Mouse (Mus musculus) bone marrow macrophage, adult 2 months (primary cell): ENCODE data around the gene Stip1. TPM values are rescaled to one million over a fixed set of nuclear protein-coding genes. Genes with fewer than 3 reads are reported as not detected.

Experiments used
- H3K27ac ChIP-seq: 2 replicates; pipeline ENCODE4 v1.5.1; 2012; ENCODE audit warnings: low read depth, low read length; ENCODE audit not compliant: insufficient read depth
- H3K4me1 ChIP-seq: 2 replicates; pipeline ENCODE4 v1.6.1; 2012; ENCODE audit warnings: low read length; ENCODE audit not compliant: control insufficient read depth, insufficient read depth
- H3K4me3 ChIP-seq: 2 replicates; pipeline ENCODE4 v1.5.1; 2012; ENCODE audit warnings: mild to moderate bottlenecking, low read length, moderate library complexity; ENCODE audit not compliant: insufficient read depth
- CTCF ChIP-seq: IDR thresholded peaks from 2 replicates; pipeline ENCODE4 v1.5.1; 2012; ENCODE audit warnings: low read depth, mild to moderate bottlenecking, low read length, moderate library complexity
- POLR2A ChIP-seq: IDR thresholded peaks from 2 replicates; pipeline ENCODE4 v1.6.1; 2012; ENCODE audit warnings: mild to moderate bottlenecking, low read depth, low read length, borderline replicate concordance
- polyA plus RNA-seq: library from polyadenylated mRNA; stranded (reverse); fragments of >200 nt; gene quantifications from 2 replicates; pipeline ENCODE4 v1.2.4, GENCODE M21; 2012; ENCODE audit not compliant: missing spikeins, insufficient read depth, insufficient read length

Gene Stip1
- polyA plus RNA-seq, 1 experiment = 56.2 TPM

DNA sequence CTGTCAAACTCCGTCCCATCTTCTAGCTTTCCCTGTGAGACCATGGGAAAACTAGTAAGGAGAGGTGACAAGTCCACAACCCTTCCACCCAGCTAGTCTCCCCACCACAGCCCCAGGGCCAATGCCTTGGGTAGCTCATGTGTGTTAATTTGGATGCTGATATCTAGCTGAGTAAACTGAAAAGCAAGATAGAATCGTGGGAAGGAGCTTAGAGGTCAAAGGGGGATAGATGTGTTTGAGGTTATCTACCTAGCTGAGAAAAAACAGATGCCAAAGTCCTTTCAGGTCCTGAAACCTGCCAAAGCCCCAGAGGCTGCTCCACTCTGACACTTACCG is 61.2 kb downstream of the Stip1 start:
- Histone ChIP-seq H3K4me1 (peaks cover 22% of the 10 kb centered on the region), H3K4me3 (peak overlapping the region; percentile 74), H3K27ac (peak overlapping the region; percentile 81)
- TF ChIP-seq CTCF = no peak
- TF ChIP-seq POLR2A = no peak

DNA sequence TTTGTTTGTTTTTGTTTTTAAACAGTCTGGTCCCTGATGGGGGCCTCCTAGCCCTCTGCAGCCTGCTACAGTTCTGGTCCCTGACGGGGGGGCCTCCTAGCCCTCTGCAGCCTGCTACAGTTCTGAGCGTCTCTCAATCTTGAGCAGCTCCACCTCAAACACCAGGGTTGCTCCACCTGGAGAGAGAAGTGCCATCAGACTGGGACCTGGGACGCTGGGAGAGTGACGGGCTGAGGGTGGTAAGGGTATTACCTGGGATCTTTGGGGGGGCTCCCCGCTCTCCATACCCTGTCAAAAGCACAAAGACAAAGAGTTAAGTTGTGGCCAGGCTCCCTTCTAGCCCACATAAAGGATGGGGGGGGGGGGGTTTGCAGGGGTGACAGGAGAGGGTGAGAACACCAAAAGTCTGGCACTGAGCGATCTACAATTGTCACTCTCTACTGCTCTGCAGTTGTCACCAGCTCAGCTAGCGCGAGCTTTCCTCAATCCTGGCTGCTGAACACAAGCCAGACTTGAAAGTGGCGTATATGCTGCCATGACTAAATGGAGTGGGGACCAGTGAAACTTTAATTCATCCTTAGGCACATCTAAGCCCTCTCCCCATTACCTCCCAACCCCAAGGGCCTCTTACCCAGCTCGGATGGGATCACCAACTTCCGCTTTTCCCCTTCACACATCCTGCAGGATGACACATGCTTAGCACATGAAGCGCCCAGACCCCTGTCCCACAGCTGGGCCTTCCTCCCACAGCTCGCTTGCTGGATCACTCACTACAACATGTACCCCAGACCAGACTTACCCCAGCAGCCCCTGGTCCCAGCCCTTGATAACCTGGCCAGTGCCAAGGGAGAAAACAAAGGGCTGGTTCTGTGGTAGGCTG is 61.8 kb downstream of the Stip1 start:
- peak overlapping the region; percentile 81 for H3K27ac ChIP-seq

DNA sequence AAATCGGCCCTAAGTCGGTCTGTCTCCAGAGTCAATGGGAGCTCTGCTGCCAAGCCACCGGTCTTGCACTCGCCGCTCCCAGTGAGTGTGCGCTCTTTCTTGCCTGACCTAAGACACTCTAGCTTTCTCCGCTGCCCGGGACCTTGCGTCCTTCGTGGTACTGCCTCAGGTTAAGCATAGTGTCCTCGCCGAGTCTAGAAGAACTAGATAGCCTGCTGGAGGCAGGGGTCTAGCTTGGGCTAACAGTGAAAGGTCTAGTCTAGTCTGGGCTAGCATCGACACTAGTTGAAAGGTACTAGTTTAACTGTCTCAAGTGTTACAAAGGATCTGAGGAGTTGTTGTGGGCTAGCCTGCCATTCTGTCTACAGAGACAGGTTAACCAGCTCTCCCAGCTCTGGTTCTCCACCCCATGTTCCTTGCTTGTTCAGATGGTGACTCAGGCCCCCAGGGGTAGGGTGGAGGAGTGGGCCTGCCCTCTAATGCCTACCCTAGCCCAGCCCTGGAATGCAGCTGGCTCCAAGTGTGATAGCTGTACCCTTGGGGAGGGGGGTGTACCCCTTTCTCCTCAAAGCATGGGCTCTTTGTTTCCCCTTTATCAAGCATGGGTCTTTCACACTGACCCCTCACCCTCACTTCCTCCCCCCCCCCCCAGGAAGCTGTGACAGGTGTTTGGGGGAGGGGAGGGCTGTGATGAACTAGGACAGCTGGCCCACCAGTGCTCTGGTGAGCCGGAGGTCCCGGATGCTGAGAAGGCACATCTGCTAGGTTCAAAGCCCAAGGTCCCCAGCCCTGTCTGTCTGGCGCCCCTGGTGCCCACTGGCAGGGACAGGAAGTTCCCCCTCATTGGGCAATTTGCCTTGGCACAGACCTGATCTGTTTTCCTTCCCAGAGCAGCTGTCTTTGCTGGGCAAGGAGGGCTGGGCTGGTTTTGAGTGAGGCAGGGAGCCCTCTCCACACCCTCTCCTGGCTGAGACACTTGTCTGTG is 63.9 kb downstream of the Stip1 start, which contains the start of gene Plcb3:
Plcb3 (minus strand) TSS at position 934 of the 985 bp plus-strand sequence.
- no peak for TF ChIP-seq CTCF
- TF ChIP-seq POLR2A = no peak
- H3K4me1 ChIP-seq = peaks cover 25% of the 10 kb centered on the region
- peak within 1 kb of the TSS; percentile 65 for H3K4me3 ChIP-seq

More for the DNA sequence above, 61.8 kb downstream of the Stip1 start:
- H3K4me1 ChIP-seq = peaks cover 22% of the 10 kb centered on the region
- H3K4me3 ChIP-seq = peak overlapping the region; percentile 74
- TF ChIP-seq CTCF (no peak), POLR2A (no peak)

DNA sequence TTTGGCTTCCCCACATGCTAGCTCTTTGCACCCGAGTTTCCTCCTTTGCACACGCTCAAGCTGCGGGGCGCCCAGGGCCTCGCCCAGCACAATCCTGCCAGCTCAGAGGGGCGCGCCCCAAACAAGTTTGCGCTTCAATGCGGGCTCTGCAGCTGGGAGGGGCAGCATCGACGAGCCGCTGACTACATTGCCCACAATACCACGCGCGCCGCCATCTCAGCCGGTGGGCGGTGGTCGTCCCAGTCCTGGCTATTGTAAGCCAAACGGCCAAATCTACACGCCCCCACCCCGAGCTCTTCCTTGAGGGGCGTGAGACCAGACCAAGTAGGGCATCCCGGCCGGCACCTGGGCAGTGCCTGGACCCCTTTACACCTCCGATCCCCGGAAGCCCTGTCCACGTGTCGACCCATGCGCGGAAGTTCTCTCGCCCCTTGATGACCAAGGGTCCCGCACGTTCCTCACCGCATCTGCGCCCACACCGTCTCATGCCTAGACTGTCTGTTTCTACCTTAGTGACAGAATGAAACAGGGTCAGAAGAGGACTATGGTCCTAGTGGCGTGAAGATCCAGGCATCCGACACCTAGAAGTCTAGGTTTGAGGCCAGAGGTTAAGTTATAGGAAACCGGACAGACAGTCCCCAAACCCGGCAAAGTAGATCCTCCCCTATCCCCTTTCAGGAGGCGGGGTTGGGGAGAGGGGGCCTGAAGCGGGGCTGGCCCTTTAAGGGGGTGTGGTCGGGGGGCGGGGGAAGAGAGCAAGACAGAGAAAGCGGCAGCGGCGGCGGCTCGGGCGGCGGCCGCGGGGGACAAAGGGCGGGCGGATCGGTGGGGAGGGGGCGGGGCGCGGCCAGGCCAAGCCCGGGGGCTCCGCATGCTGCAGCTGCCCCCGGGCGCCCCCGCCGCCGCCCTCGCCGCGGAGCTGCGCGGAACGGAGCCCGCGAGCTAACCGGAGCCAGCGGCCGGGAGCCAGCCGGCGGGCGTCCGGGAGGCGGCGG is 65.3 kb downstream of the Stip1 start, which contains the start of gene Ppp1r14b:
Ppp1r14b (plus strand) TSS at position 758 of the 995 bp plus-strand sequence.
- H3K4me1 ChIP-seq = peaks cover 29% of the 10 kb centered on the region
- TF ChIP-seq CTCF = no peak
- no peak for TF ChIP-seq POLR2A

More for the DNA sequence above, 63.9 kb downstream of the Stip1 start, which contains the start of gene Plcb3:
- peak within 1 kb of the TSS; percentile 64 for H3K27ac ChIP-seq

DNA sequence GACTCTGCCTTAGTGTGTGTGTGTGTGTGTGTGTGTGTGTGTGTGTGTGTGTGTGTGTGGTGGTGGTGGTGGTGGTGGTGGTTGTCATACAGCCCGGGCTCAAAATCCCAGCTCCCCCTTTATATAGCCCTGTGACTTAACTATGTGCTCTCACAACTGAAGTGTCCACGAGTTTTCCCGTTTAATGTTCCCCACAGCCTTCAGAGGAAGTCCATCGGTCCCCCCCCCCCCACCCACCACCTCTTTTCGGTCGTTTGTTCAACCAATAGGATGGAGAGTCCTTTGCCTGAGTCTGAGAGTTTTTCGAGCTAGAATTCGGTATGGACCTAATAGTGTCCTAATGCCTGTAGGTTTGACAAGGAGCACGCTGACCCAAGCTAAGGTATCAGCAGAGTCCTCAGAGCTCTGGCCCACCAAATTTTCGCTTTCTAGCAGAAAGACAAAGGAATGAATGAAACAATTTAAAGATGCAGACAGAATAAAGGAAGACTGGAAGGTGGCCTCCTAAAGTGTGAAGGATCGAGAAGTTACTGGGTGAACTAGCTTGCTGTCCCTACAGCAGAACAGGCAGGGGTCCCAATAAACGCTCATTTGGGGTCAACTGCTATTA is 66.1 kb downstream of the Stip1 start:
- Histone ChIP-seq H3K4me3 (peak overlapping the region; percentile 74), H3K27ac (peak overlapping the region; percentile 52), H3K4me1 (peaks cover 29% of the 10 kb centered on the region)
- no peak for TF ChIP-seq CTCF
- no peak for TF ChIP-seq POLR2A

More for the DNA sequence above, 65.3 kb downstream of the Stip1 start, which contains the start of gene Ppp1r14b:
- Histone ChIP-seq H3K4me3 (peak within 1 kb of the TSS; percentile 74), H3K27ac (peak within 1 kb of the TSS; percentile 75)

DNA sequence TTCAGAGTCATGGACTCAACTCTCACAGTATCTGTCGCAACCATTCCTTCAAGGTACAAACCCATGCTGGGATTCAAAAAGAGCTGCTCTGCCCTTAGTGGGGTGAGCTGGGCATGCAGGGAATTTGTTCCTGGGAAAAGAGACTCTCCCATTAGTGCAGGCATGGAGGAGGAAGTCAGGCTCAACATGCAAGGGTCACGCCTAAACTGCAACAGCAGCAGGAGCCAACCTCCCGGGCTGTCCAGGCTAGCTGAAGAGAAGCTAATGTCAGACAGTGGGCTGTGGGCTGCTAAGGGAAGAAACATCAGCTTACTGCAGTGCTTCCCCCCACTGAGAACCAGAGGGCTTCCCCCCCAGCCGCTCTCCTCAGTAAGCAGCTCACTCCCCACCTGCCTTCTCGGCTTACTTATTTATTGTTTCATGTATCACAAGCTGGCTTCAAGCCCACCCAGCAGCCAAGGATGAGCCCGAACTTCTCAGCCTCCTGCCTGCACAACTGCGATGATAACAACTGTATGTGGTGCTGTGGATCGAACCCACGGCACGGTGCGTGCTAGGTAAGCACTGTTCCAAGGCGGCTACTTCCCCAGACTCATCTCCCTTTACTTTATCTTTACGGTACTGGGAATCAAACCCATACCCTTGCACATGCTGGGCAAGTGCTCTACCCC is 67.4 kb downstream of the Stip1 start:
- H3K4me1 ChIP-seq = peaks cover 24% of the 10 kb centered on the region
- H3K4me3 ChIP-seq = no peak overlapping the region
- TF ChIP-seq POLR2A (no peak), CTCF (no peak)
- H3K27ac ChIP-seq = no peak overlapping the region

DNA sequence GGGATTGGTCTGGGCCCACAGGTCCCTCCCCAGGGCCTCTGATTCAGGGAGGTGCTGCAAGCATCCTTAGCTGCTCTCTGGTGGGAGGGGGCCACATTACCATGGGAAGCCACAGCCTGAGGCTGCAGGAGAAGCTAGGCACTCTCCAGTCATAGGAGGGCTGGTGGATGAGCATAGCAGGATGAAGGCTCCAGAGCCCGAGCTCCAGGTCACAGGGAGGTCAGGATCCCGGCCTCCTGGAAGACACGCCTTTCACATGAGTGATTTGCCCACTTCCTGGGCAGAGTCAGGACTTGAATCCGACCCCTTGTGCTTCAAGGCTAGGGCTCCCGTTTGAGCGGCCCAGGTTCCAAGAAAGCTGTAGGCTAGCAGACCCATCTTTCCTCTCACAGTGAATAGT is 68.1 kb downstream of the Stip1 start:
- Histone ChIP-seq H3K4me3 (no peak overlapping the region), H3K4me1 (peaks cover 22% of the 10 kb centered on the region), H3K27ac (no peak overlapping the region)
- TF ChIP-seq CTCF = no peak
- no peak for TF ChIP-seq POLR2A

Other genes with a start within 250 kb of the Stip1 start
- 17.9 and 20.5 TPM in 2 replicates for gene Rps6ka4, start 199.3 kb downstream of the Stip1 start, polyA plus RNA-seq
- gene Ccdc88b, start 181.8 kb downstream of the Stip1 start, polyA plus RNA-seq = 31.8 and 33.2 TPM in 2 replicates
- gene Trmt112, start 130.3 kb downstream of the Stip1 start, polyA plus RNA-seq = 71.2 and 82.0 TPM in 2 replicates
- 349 and 382 TPM in 2 replicates for gene Prdx5, start 129.9 kb downstream of the Stip1 start, polyA plus RNA-seq
- gene Esrra, start 118.2 kb downstream of the Stip1 start, polyA plus RNA-seq = 35.3 and 41.6 TPM in 2 replicates
- not detected in 2 replicates for gene Catsperz, start 114.6 kb downstream of the Stip1 start, polyA plus RNA-seq
- not detected in 2 replicates for gene Kcnk4, start 105.5 kb downstream of the Stip1 start, polyA plus RNA-seq
- gene Bad, start 98.1 kb downstream of the Stip1 start, polyA plus RNA-seq = 36.2 and 38.5 TPM in 2 replicates
- gene Gpr137, start 97.5 kb downstream of the Stip1 start, polyA plus RNA-seq = 31.6 and 36.4 TPM in 2 replicates
- 64.2 and 73.7 TPM in 2 replicates for gene Ppp1r14b, start 65.0 kb downstream of the Stip1 start, polyA plus RNA-seq
- 39.8 and 40.6 TPM in 2 replicates for gene Plcb3, start 63.5 kb downstream of the Stip1 start, polyA plus RNA-seq
- gene Fkbp2, start 59.5 kb downstream of the Stip1 start, polyA plus RNA-seq = 118 and 126 TPM in 2 replicates
- gene Vegfb, start 52.3 kb downstream of the Stip1 start, polyA plus RNA-seq = 30.1 and 39.9 TPM in 2 replicates
- gene Dnajc4, start 47.4 kb downstream of the Stip1 start, polyA plus RNA-seq = 26.8 and 32.2 TPM in 2 replicates
- 9.6 and 11.1 TPM in 2 replicates for gene Nudt22, start 43.9 kb downstream of the Stip1 start, polyA plus RNA-seq
- 1.7 and 2.5 TPM in 2 replicates for gene Trpt1, start 43.8 kb downstream of the Stip1 start, polyA plus RNA-seq
- gene Fermt3, start 20.5 kb downstream of the Stip1 start, polyA plus RNA-seq = 179 and 190 TPM in 2 replicates
- gene Macrod1, start 16.8 kb upstream of the Stip1 start, polyA plus RNA-seq = 14.9 and 18.3 TPM in 2 replicates
- not detected in 2 replicates for gene Flrt1, start 65.8 kb upstream of the Stip1 start, polyA plus RNA-seq
- gene Otub1, start 166.3 kb upstream of the Stip1 start, polyA plus RNA-seq = 88.1 and 91.4 TPM in 2 replicates
- gene Cox8a, start 177.6 kb upstream of the Stip1 start, polyA plus RNA-seq = 562 and 638 TPM in 2 replicates
- 26.0 and 27.4 TPM in 2 replicates for gene Naa40, start 201.2 kb upstream of the Stip1 start, polyA plus RNA-seq
- 0.53 and 1.5 TPM in 2 replicates for gene Rcor2, start 227.4 kb upstream of the Stip1 start, polyA plus RNA-seq